Mouse (Mus musculus) forebrain, embryonic 14.5 days (tissue): ENCODE data around the gene Nup153. TPM values are rescaled to one million over a fixed set of nuclear protein-coding genes. Genes with fewer than 3 reads are reported as not detected.

Experiments
- ATAC-seq: fragments of 200-750 bp; cut with Nextera tagmentation; 2 replicates; pipeline ENCODE4 v1.8.0; 2017; ENCODE audit warnings: mild to moderate bottlenecking, moderate library complexity
- DNase-seq: peaks from one replicate; pipeline ENCODE4 v3.0.0-alpha.2; 2015; ENCODE audit warnings: low spot score
- H3K27ac ChIP-seq: fragments of 300-500 bp; sonication (generic); 2 replicates; pipeline ENCODE4 v1.5.1; 2014; ENCODE audit warnings: low read depth, mild to moderate bottlenecking, control low read depth, low read length, moderate library complexity
- H3K27me3 ChIP-seq: fragments of 300-500 bp; sonication (generic); replicated peaks from 2 replicates; pipeline ENCODE4 v1.6.1; 2014; ENCODE audit warnings: low read length, control low read depth, mixed read lengths; ENCODE audit not compliant: control insufficient read depth, insufficient read depth
- H3K36me3 ChIP-seq: fragments of 300-500 bp; sonication (generic); 2 replicates; pipeline ENCODE4 v1.6.1; 2014; ENCODE audit warnings: low read length, control low read depth; ENCODE audit not compliant: control insufficient read depth, insufficient read depth
- H3K4me1 ChIP-seq: fragments of 300-500 bp; sonication (generic); 2 replicates; pipeline ENCODE4 v1.6.1; 2014; ENCODE audit warnings: antibody characterized with exemption, low read length, control low read depth; ENCODE audit not compliant: control insufficient read depth, insufficient read depth
- H3K4me2 ChIP-seq: fragments of 300-500 bp; sonication (generic); 2 replicates; pipeline ENCODE4 v1.6.1; 2014; ENCODE audit warnings: mild to moderate bottlenecking, control low read depth, low read length
- H3K4me3 ChIP-seq: fragments of 300-500 bp; sonication (generic); 2 replicates; pipeline ENCODE4 v1.5.1; 2014; ENCODE audit warnings: low read depth, low read length, control low read depth
- H3K9ac ChIP-seq: fragments of 300-500 bp; sonication (generic); 2 replicates; pipeline ENCODE4 v1.6.1; 2014; ENCODE audit warnings: mild to moderate bottlenecking, low read length, control low read depth, moderate library complexity
- H3K9me3 ChIP-seq: fragments of 300-500 bp; sonication (generic); replicated peaks from 2 replicates; pipeline ENCODE4 v1.6.1; 2016; ENCODE audit warnings: low read length, control low read depth, mixed read lengths; ENCODE audit not compliant: control insufficient read depth
- WGBS: fragments of 180-500 bp; shearing (Covaris S2); extraction: QIAGEN DNeasy Blood & Tissue Kit; methylation state at CpG from one replicate; pipeline ENCODE4 v1.1.7; 2014; 5-methylcytosine and 5-hydroxymethylcytosine counted together
- polyA plus RNA-seq: library from polyadenylated mRNA; unstranded; fragments of >200 nt; fragmentation: Nextera tagmentation; extraction: Ambion mirVana; gene quantifications from 2 replicates; pipeline ENCODE4 v1.2.1, GENCODE M21; 2014

Gene Nup153
- polyA plus RNA-seq: 25.6 and 27.3 TPM in 2 replicates

GRCm38 (mm10) chr13:46727837-46728268 lies at the start of gene Nup153:
Nup153 (minus strand) TSS chr13:46727940.
- H3K36me3 ChIP-seq: no peaks in the 10 kb centered on the region
- H3K4me2 ChIP-seq: peak within 1 kb of the TSS; percentile 76
- H3K27me3 ChIP-seq: no peaks in the 10 kb centered on the region
- under 1% methylated on average over 50 of the region's 51 CpGs for WGBS
- peak within 1 kb of the TSS; percentile 94 for H3K27ac ChIP-seq
- peak; percentile 99 for DNase-seq
- H3K9me3 ChIP-seq: no peaks in the 10 kb centered on the region
- H3K9ac ChIP-seq: peak within 1 kb of the TSS; percentile 93
- peak within 1 kb of the TSS; percentile 100 for H3K4me3 ChIP-seq
- peaks cover 18% of the 10 kb centered on the region for H3K4me1 ChIP-seq
- peak; percentile 92 for ATAC-seq

GRCm38 (mm10) chr13:46777461-46777860 lies 49.7 kb upstream of the Nup153 start:
- Histone ChIP-seq H3K27ac (no peak overlapping the region), H3K4me3 (no peak overlapping the region), H3K9ac (no peak overlapping the region), H3K4me1 (no peaks in the 10 kb centered on the region), H3K27me3 (no peaks in the 10 kb centered on the region), H3K4me2 (no peak overlapping the region), H3K36me3 (peaks cover 14% of the 10 kb centered on the region), H3K9me3 (no peaks in the 10 kb centered on the region)
- 99% methylated on average over 3 of the region's 3 CpGs for WGBS
- DNase-seq: no peak
- no peak for ATAC-seq

- H3K4me2 ChIP-seq: no peak overlapping the region
- no peaks in the 10 kb centered on the region for H3K9me3 ChIP-seq
- DNase-seq (no peak), ATAC-seq (no peak)
- H3K9ac ChIP-seq: no peak overlapping the region
- peaks cover 19% of the 10 kb centered on the region for H3K36me3 ChIP-seq
- H3K4me1 ChIP-seq: no peaks in the 10 kb centered on the region
- WGBS: 88% methylated on average over 14 of the region's 14 CpGs
- H3K27ac ChIP-seq: no peak overlapping the region
- H3K4me3 ChIP-seq: no peak overlapping the region
- no peaks in the 10 kb centered on the region for H3K27me3 ChIP-seq
Observed at GRCm38 (mm10) chr13:46776636-46777305, 49.0 kb upstream of the Nup153 start.

- Histone ChIP-seq H3K4me3 (no peak overlapping the region), H3K27me3 (no peaks in the 10 kb centered on the region), H3K36me3 (peaks cover 26% of the 10 kb centered on the region), H3K9me3 (no peaks in the 10 kb centered on the region), H3K4me1 (no peaks in the 10 kb centered on the region), H3K27ac (no peak overlapping the region), H3K4me2 (no peak overlapping the region), H3K9ac (no peak overlapping the region)
- DNase-seq (no peak), ATAC-seq (no peak)
- 94% methylated on average over 5 of the region's 5 CpGs for WGBS
Observed at GRCm38 (mm10) chr13:46774998-46775397, 47.3 kb upstream of the Nup153 start.

GRCm38 (mm10) chr13:46772581-46772980 lies 44.8 kb upstream of the Nup153 start:
- H3K4me2 ChIP-seq: no peak overlapping the region
- no peaks in the 10 kb centered on the region for H3K4me1 ChIP-seq
- ATAC-seq: no peak
- H3K27me3 ChIP-seq: no peaks in the 10 kb centered on the region
- no peak for DNase-seq
- H3K27ac ChIP-seq: no peak overlapping the region
- peaks cover 38% of the 10 kb centered on the region for H3K36me3 ChIP-seq
- 96% methylated on average over 13 of the region's 13 CpGs for WGBS
- H3K9ac ChIP-seq: no peak overlapping the region
- no peaks in the 10 kb centered on the region for H3K9me3 ChIP-seq
- H3K4me3 ChIP-seq: no peak overlapping the region

- DNase-seq (no peak), ATAC-seq (no peak)
- H3K9me3 ChIP-seq: no peaks in the 10 kb centered on the region
- H3K9ac ChIP-seq: no peak overlapping the region
- no peaks in the 10 kb centered on the region for H3K4me1 ChIP-seq
- H3K4me3 ChIP-seq: no peak overlapping the region
- no peaks in the 10 kb centered on the region for H3K27me3 ChIP-seq
- H3K4me2 ChIP-seq: no peak overlapping the region
- no peak overlapping the region for H3K27ac ChIP-seq
- 96% methylated on average over 2 of the region's 2 CpGs for WGBS
- H3K36me3 ChIP-seq: peaks cover 28% of the 10 kb centered on the region
Observed at GRCm38 (mm10) chr13:46765361-46765760, 37.6 kb upstream of the Nup153 start.

- Histone ChIP-seq H3K4me3 (no peak overlapping the region), H3K9me3 (no peaks in the 10 kb centered on the region), H3K4me1 (no peaks in the 10 kb centered on the region), H3K36me3 (peaks cover 16% of the 10 kb centered on the region), H3K27ac (no peak overlapping the region), H3K4me2 (no peak overlapping the region), H3K9ac (no peak overlapping the region), H3K27me3 (no peaks in the 10 kb centered on the region)
- WGBS: 94% methylated on average over 9 of the region's 9 CpGs
- no peak for DNase-seq
- ATAC-seq: no peak
Observed at GRCm38 (mm10) chr13:46763210-46763609, 35.5 kb upstream of the Nup153 start.

- no peak for DNase-seq
- Histone ChIP-seq H3K27ac (no peak overlapping the region), H3K4me1 (no peaks in the 10 kb centered on the region), H3K27me3 (no peaks in the 10 kb centered on the region), H3K4me2 (no peak overlapping the region), H3K36me3 (peaks cover 12% of the 10 kb centered on the region; the same call in 1 of the 2 replicates), H3K9me3 (no peaks in the 10 kb centered on the region), H3K9ac (no peak overlapping the region), H3K4me3 (no peak overlapping the region)
- no peak for ATAC-seq
- WGBS: 66% methylated on average over 6 of the region's 6 CpGs
Observed at GRCm38 (mm10) chr13:46760921-46761320, 33.2 kb upstream of the Nup153 start.

GRCm38 (mm10) chr13:46759281-46759809 lies 31.6 kb upstream of the Nup153 start:
- ATAC-seq (no peak), DNase-seq (peak; percentile 8)
- no peak overlapping the region for H3K27ac ChIP-seq
- no peak overlapping the region for H3K4me2 ChIP-seq
- no peaks in the 10 kb centered on the region for H3K9me3 ChIP-seq
- H3K4me1 ChIP-seq: no peaks in the 10 kb centered on the region
- WGBS: 55% methylated on average over 8 of the region's 8 CpGs
- no peak overlapping the region for H3K9ac ChIP-seq
- no peak overlapping the region for H3K4me3 ChIP-seq
- H3K36me3 ChIP-seq: peaks cover 9% of the 10 kb centered on the region; the same call in 1 of the 2 replicates
- no peaks in the 10 kb centered on the region for H3K27me3 ChIP-seq
